Mouse (Mus musculus) liver, adult 2 months (tissue): ENCODE results near the gene Abca4. TPM values are rescaled to one million over a fixed set of nuclear protein-coding genes. Genes with fewer than 3 reads are reported as not detected.

Experiments used
- DNase-seq: peaks from one replicate; pipeline ENCODE4 v3.0.0-alpha.2; 2011; ENCODE audit warnings: low read depth, low spot score; ENCODE audit errors: extremely low read depth
- H3K27ac ChIP-seq: fragments of 200-500 bp; replicated peaks from 2 replicates; pipeline ENCODE4 v1.5.1; 2012; ENCODE audit warnings: low read depth, mild to moderate bottlenecking, control low read depth, inconsistent platforms, low read length; ENCODE audit not compliant: insufficient read depth
- H3K27me3 ChIP-seq: fragments of 200-500 bp; 2 replicates; pipeline ENCODE4 v1.6.1; 2012; ENCODE audit warnings: mild to moderate bottlenecking, moderate library complexity, low read length, inconsistent platforms; ENCODE audit not compliant: control insufficient read depth, insufficient read depth
- H3K36me3 ChIP-seq: fragments of 200-500 bp; 2 replicates; pipeline ENCODE4 v1.6.1; 2012; ENCODE audit warnings: low read length, inconsistent platforms; ENCODE audit not compliant: control insufficient read depth, insufficient read depth
- H3K4me1 ChIP-seq: fragments of 200-500 bp; 2 replicates; pipeline ENCODE4 v1.6.1; 2011; ENCODE audit warnings: low read length; ENCODE audit not compliant: control insufficient read depth, insufficient read depth
- H3K4me3 ChIP-seq: fragments of 200-500 bp; 2 replicates; pipeline ENCODE4 v1.5.1; 2011; ENCODE audit warnings: low read depth, mild to moderate bottlenecking, control low read depth, low read length, moderate library complexity; ENCODE audit not compliant: insufficient read depth
- H3K79me2 ChIP-seq: fragments of 200-500 bp; 2 replicates; pipeline ENCODE4 v1.6.1; 2012; ENCODE audit warnings: inconsistent platforms, mild to moderate bottlenecking, low read length, moderate library complexity; ENCODE audit not compliant: control insufficient read depth, insufficient read depth
- H3K9ac ChIP-seq: fragments of 200-500 bp; 2 replicates; pipeline ENCODE4 v1.6.1; 2012; ENCODE audit warnings: low read depth, mild to moderate bottlenecking, control low read depth, inconsistent platforms, low read length
- CTCF ChIP-seq: fragments of 200-500 bp; IDR thresholded peaks from 2 replicates; pipeline ENCODE4 v1.5.1; 2011; ENCODE audit warnings: low read depth, low read length, control low read depth
- POLR2A ChIP-seq: fragments of 200-500 bp; IDR thresholded peaks from 2 replicates; pipeline ENCODE4 v1.6.1; 2011; ENCODE audit warnings: low read length, control low read depth; ENCODE audit not compliant: insufficient read depth; ENCODE audit errors: extremely low read depth
- WGBS: fragments of 180-500 bp; shearing (Covaris S2); methylation state at CpG from one replicate; pipeline ENCODE4 v1.1.7; 2018; 5-methylcytosine and 5-hydroxymethylcytosine counted together
- polyA plus RNA-seq: library from polyadenylated mRNA; depleted of rRNA; stranded (reverse); fragments of >200 nt; gene quantifications from 2 replicates; pipeline ENCODE4 v1.2.3, GENCODE M21; 2012; rRNA removed
- total RNA-seq: library from RNA; depleted of rRNA; stranded (reverse); fragments of >200 nt; gene quantifications from 2 replicates; pipeline ENCODE4 v1.2.3, GENCODE M21; 2014; rRNA removed

Gene Abca4
- 0.20 and 0.37 TPM in 2 replicates for total RNA-seq
- 0.05 and 0.10 TPM in 2 replicates for polyA plus RNA-seq

DNA sequence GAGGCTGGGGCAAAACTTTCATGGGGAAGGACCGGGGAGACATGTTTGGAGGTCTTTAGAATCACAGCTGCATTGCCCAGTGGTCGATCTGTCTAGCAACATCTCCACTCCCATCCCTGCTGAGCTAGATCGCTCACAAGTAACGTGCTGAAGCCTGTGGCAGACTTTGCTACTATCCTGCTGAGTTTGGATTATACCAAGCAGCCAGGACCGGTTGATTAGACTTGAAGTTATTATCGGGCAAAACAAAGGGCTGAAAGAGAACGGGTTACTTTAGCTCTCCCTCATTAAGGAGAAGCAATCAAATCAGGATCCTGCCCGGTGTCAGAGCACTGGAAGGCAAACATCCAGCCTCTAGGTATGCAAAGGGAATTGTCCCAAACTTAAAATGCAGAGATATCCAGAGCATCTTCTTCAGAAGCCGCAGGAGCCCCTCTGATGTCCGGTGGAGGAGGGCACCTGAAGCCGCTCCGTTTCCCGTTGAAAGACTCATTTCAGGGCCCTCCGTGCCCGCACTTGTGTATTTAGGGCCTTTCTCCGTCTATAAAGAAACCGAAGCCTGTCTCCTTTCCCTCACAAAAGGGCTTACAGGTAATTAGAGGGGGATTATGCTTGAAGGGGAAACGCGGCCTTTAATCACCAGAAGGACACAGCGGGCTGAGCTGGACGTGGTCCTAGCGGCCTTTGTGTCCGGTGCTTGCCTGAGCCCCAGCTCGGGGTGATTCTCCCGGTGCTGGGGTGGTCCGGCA lies at the start of gene Abca4:
Abca4 (plus strand) TSS at position 645 of the 749 bp plus-strand sequence.
- no peaks in the 10 kb centered on the region for H3K79me2 ChIP-seq
- TF ChIP-seq CTCF (no peak), POLR2A (no peak)
- H3K27me3 ChIP-seq: no peaks in the 10 kb centered on the region
- no peak within 1 kb of the TSS for H3K4me3 ChIP-seq
- no peak within 1 kb of the TSS for H3K27ac ChIP-seq
- no peaks in the 10 kb centered on the region for H3K36me3 ChIP-seq
- H3K9ac ChIP-seq: no peak within 1 kb of the TSS
- 60% methylated on average over 26 of the region's 26 CpGs for WGBS
- 0 out of 2 replicates have a peak, but pooled peaks cover 2% of the 10 kb centered on the region for H3K4me1 ChIP-seq
- DNase-seq: no peak

DNA sequence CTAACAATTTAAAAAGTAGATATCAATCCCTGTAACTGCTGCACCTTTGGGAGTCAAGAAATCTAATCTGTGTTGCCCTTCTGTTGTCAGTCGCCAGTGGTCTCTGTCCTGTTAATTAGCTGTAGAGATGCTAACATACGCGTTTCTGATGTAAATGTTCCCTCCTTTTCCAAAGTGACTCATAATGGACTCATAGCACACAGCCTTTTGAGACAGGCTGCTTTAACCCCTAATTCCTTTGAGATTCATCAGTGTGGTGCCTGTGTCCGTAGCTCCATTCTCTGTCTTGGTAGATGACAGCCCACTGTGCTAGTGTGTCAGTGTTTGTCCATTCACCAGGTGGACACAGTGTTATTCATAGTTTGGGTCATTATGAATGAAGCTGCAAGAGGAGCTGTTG lies 49.1 kb upstream of the Abca4 start:
- no peak for TF ChIP-seq POLR2A
- no peak for TF ChIP-seq CTCF
- Histone ChIP-seq H3K36me3 (peaks cover 70% of the 10 kb centered on the region), H3K9ac (no peak overlapping the region), H3K4me1 (peaks cover 2% of the 10 kb centered on the region; the same call in 1 of the 2 replicates), H3K79me2 (peaks cover 13% of the 10 kb centered on the region; the same call in 1 of the 2 replicates), H3K4me3 (no peak overlapping the region), H3K27ac (no peak overlapping the region), H3K27me3 (no peaks in the 10 kb centered on the region)
- no peak for DNase-seq
- WGBS: 91% methylated on average over 4 of the region's 4 CpGs

DNA sequence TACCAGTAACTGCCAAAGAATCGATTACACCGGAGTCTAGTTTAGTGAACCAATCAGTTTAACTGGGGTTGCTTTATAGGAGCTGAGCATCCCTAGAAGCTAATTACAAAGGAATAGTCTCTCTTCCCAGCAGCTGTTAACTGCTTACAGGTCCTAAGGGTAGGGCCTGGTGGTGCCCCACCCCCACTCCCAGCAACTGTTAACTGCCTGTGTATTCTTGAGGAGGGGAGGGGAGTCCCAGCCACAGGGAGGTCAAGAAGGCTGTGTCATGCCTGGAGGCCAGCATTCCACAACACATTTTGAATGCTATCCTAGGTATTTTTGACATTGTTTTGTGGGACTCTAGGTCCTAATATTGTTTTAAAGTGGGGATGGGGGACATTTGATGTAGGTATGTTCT lies 44.3 kb upstream of the Abca4 start:
- TF ChIP-seq POLR2A (no peak), CTCF (no peak)
- Histone ChIP-seq H3K27me3 (no peaks in the 10 kb centered on the region), H3K9ac (no peak overlapping the region), H3K4me1 (peaks cover 2% of the 10 kb centered on the region; the same call in 1 of the 2 replicates), H3K79me2 (peaks cover 9% of the 10 kb centered on the region; the same call in 1 of the 2 replicates), H3K36me3 (peaks cover 69% of the 10 kb centered on the region), H3K27ac (no peak overlapping the region; the same call in 1 of the 2 replicates), H3K4me3 (no peak overlapping the region)
- WGBS: 85% methylated on average over 2 of the region's 2 CpGs
- DNase-seq: no peak

DNA sequence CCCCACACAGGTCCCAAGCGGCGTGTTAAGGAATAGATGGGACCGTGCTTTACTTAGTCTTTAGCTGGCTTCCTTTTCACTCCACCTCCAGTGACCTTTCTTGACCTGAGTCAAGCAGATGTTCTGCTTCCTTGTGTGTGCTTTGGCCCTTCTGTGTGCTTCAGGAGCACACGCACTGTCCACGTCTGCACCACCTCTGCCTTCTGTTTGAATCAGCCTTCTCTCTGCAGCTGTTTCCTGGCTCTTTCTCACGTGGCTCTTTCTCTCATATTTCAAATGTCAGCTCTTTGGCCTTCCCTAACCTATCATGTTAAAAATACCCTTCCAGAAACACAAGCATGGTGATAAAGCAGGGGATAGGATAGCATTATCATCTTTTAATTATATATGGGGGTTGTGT lies 42.7 kb upstream of the Abca4 start:
- Histone ChIP-seq H3K27me3 (no peaks in the 10 kb centered on the region), H3K27ac (no peak overlapping the region), H3K4me1 (no peaks in the 10 kb centered on the region; the same call in 1 of the 2 replicates), H3K79me2 (peaks cover 3% of the 10 kb centered on the region; the same call in 1 of the 2 replicates), H3K36me3 (peaks cover 63% of the 10 kb centered on the region), H3K4me3 (no peak overlapping the region), H3K9ac (no peak overlapping the region)
- TF ChIP-seq POLR2A (no peak), CTCF (no peak)
- 73% methylated on average over 6 of the region's 6 CpGs for WGBS
- no peak for DNase-seq

DNA sequence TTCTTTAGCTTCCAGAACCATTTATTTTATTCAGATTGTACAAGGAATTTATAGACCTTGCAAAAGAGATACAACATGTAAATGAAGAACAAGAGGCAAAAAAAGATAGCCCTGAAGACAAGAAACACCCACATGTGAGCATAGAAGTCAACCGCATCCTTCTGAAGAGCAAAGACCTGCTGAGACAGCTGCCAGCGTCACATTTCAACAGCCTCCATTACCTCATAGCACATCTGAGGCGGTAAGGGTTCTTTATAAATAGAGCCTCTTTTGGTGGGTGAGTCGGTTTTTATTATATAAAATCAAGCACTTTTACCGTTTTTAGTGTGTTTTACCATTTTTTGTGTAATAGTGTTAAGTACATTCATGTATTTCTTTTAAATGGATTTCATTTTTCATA lies 34.4 kb upstream of the Abca4 start:
- H3K27ac ChIP-seq: no peak overlapping the region
- no peak overlapping the region for H3K9ac ChIP-seq
- no peaks in the 10 kb centered on the region for H3K27me3 ChIP-seq
- no peaks in the 10 kb centered on the region for H3K4me1 ChIP-seq
- no peak overlapping the region for H3K4me3 ChIP-seq
- peaks cover 81% of the 10 kb centered on the region for H3K36me3 ChIP-seq
- 92% methylated on average over 5 of the region's 5 CpGs for WGBS
- DNase-seq: no peak
- TF ChIP-seq CTCF: no peak
- no peak for TF ChIP-seq POLR2A
- H3K79me2 ChIP-seq: no peaks in the 10 kb centered on the region; the same call in 1 of the 2 replicates

DNA sequence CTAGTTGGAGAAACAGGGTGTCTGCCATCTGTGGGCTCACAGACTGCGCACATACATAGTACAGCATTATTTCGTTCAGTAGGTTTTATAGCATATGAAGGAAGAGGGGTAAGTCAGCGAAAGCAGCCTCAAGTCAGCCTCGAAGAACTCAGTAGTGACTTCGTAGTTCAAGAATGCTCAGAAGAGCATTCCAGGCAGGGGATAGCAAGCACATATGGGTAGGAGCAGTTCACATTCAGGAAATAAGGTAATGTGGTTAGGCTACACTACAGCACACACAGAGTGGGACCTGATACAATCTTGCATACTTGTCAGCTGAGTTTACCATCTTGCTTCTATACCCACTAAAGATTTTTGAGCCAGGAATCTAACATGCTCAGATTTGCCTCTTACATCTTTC lies 34.0 kb upstream of the Abca4 start:
- no peak for DNase-seq
- Histone ChIP-seq H3K27me3 (no peaks in the 10 kb centered on the region), H3K4me1 (no peaks in the 10 kb centered on the region), H3K9ac (no peak overlapping the region), H3K27ac (no peak overlapping the region), H3K36me3 (peaks cover 84% of the 10 kb centered on the region), H3K79me2 (no peaks in the 10 kb centered on the region; the same call in 1 of the 2 replicates), H3K4me3 (no peak overlapping the region)
- TF ChIP-seq CTCF: no peak
- no peak for TF ChIP-seq POLR2A
- WGBS: 87% methylated on average over 5 of the region's 5 CpGs
